Mouse (Mus musculus): ENCODE results near the gene Trhr2.

- TF ChIP-seq CTCF (IDR thresholded peaks at IDR 0.05) (no peak), POLR2A (IDR thresholded peaks at IDR 0.05; ENCODE audit: insufficient read depth, low read depth, low read length) (no peak)
These were observed 3.3 kb downstream of the Trhr2 start for GRCm38 (mm10) chr8:122357202-122357601.
